Comparison of ENCODE assay signal across 8 mouse cellular contexts in the genomic region with DNA sequence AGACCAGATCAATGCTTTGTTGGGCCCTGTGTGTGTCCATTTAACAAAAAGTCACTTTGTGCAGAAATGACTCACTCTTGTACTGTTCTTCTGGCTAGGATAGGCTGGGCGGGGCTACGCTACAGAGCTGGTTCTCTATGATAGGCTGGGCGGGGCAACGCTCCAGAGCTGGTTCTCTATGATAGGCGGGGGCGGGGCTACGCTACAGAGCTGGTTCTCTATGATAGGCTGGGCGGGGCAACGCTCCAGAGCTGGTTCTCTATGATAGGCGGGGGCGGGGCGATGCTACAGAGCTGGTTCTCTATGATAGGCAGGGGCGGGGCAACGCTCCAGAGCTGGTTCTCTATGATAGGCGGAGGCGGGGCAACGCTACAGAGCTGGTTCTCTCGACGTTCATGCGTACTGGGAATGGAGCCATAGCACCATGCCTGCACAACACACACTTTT.
DNase-seq lines count a peak whose midpoint lies in the region; ATAC-seq and TF ChIP-seq lines count a peak whose summit lies in the region.
"Not testable (repeated sequence)": the region's sequence is repeated elsewhere in the genome, so short reads cannot be mapped to it uniquely, and the experiment has no call there.

No protein-coding gene starts in this region.

- intact Hi-C loops in gastrocnemius, postnatal 14 days (cut with DNase I; ENCODE audit: low total_unique reads): loop anchor here (10.0 kb wide), 1 partner anchor 404 kb away; no protein-coding TSS in a partner anchor

- H3K9ac ChIP-seq in intestine, embryonic 16.5 days (ENCODE audit: low read depth, low read length); liver, postnatal 0 days (replicated peaks); midbrain, embryonic 14.5 days (replicated peaks; ENCODE audit: low read length): not testable (repeated sequence)

- not testable (repeated sequence) for H3K27me3 ChIP-seq in embryonic facial prominence, embryonic 10.5 days (replicated peaks; ENCODE audit: low read depth, poor library complexity, severe bottlenecking); intestine, embryonic 16.5 days (replicated peaks; ENCODE audit: control insufficient read depth, insufficient read depth, low read length); liver, postnatal 0 days (ENCODE audit: insufficient read depth, low read length); midbrain, embryonic 14.5 days (ENCODE audit: control insufficient read depth, insufficient read depth, low read length)

- H3K36me3 ChIP-seq in embryonic facial prominence, embryonic 10.5 days (replicated peaks); intestine, embryonic 16.5 days (ENCODE audit: control insufficient read depth, insufficient read depth, low read length); liver, postnatal 0 days (replicated peaks; ENCODE audit: insufficient read depth, low read length); midbrain, embryonic 14.5 days (ENCODE audit: control insufficient read depth, insufficient read depth, low read length): not testable (repeated sequence)

- WGBS in embryonic facial prominence, embryonic 10.5 days: 36% methylated on average over 20 of the region's 20 CpGs
- 28% methylated on average over 20 of the region's 20 CpGs for WGBS in intestine, embryonic 16.5 days
- WGBS in liver, postnatal 0 days (ENCODE audit: insufficient replicate concordance): 24% methylated on average over 20 of the region's 20 CpGs
- WGBS in midbrain, embryonic 14.5 days: 40% methylated on average over 20 of the region's 20 CpGs

- not testable (repeated sequence) for H3K4me3 ChIP-seq in embryonic facial prominence, embryonic 10.5 days; intestine, embryonic 16.5 days (ENCODE audit: low read length); liver, postnatal 0 days (ENCODE audit: low read depth, low read length); midbrain, embryonic 14.5 days (replicated peaks; ENCODE audit: low read depth, low read length)

- TF ChIP-seq CTCF in liver, postnatal 0 days (IDR thresholded peaks at IDR 0.05; ENCODE audit: low read depth): not testable (repeated sequence)

- not testable (repeated sequence) for H3K27ac ChIP-seq in embryonic facial prominence, embryonic 10.5 days (replicated peaks); intestine, embryonic 16.5 days (ENCODE audit: low read length); liver, postnatal 0 days (ENCODE audit: low read depth); midbrain, embryonic 14.5 days (replicated peaks; ENCODE audit: low read depth, low read length)

- not testable (repeated sequence) for H3K4me2 ChIP-seq in intestine, embryonic 16.5 days (ENCODE audit: low read depth, low read length); liver, postnatal 0 days (ENCODE audit: low read depth, low read length); midbrain, embryonic 14.5 days (ENCODE audit: low read length)

- ATAC-seq in intestine, embryonic 16.5 days: 0 out of 2 replicates have a peak, but pooled peaks have one; percentile 14
- ATAC-seq in liver, postnatal 0 days: peak; percentile 18; the same call in 1 of the 2 replicates
- peak; percentile 61; the same call in 1 of the 2 replicates for ATAC-seq in midbrain, embryonic 14.5 days (ENCODE audit: low FRiP score, low TSS enrichment)

- DNase-seq in 3T3-L1 (ENCODE audit: low read depth, low spot score): peak; percentile 86
- peak; percentile 44 for DNase-seq in adrenal gland, adult 2 months
- DNase-seq in embryonic facial prominence, embryonic 10.5 days (ENCODE audit: low spot score): peak; percentile 70
- DNase-seq in gastrocnemius, postnatal 14 days: peak; percentile 9
- DNase-seq in liver, postnatal 0 days: peak; percentile 66
- peak; percentile 78 for DNase-seq in midbrain, embryonic 14.5 days
- peak; percentile 52 for DNase-seq in right cerebral cortex, adult 18-20 months

- TF ChIP-seq EP300 in liver, postnatal 0 days (IDR thresholded peaks at IDR 0.05; ENCODE audit: low read depth): 0 out of 2 replicates have a peak, but pooled peaks have one; percentile 18

- not testable (repeated sequence) for H3K9me3 ChIP-seq in embryonic facial prominence, embryonic 10.5 days; intestine, embryonic 16.5 days (ENCODE audit: control insufficient read depth, low read length); liver, postnatal 0 days (ENCODE audit: low read length); midbrain, embryonic 14.5 days (ENCODE audit: control insufficient read depth, low read length)

- peaks cover 20% of the 10 kb centered on the region for H3K4me1 ChIP-seq in embryonic facial prominence, embryonic 10.5 days
- peaks cover 13% of the 10 kb centered on the region for H3K4me1 ChIP-seq in intestine, embryonic 16.5 days (ENCODE audit: control insufficient read depth, insufficient read depth, low read length)
- H3K4me1 ChIP-seq in liver, postnatal 0 days (ENCODE audit: insufficient read depth); midbrain, embryonic 14.5 days (ENCODE audit: control insufficient read depth, insufficient read depth, low read length): not testable (repeated sequence)

Comparison
In these comparisons a context has a peak if more than half of its experiments do, and no peak if none do; other contexts are left out.
1. DNase-seq: peak in every context shown above with its lines; median percentile 86 in 3T3-L1; 78 in midbrain, embryonic 14.5 days; 70 in embryonic facial prominence, embryonic 10.5 days; 66 in liver, postnatal 0 days; 52 in right cerebral cortex, adult 18-20 months; 44 in adrenal gland, adult 2 months; 9 in gastrocnemius, postnatal 14 days.